Mouse (Mus musculus) intestine, embryonic 16.5 days (tissue): ENCODE measurements at regions not wholly inside any gene's neighbourhood (a gene's known extent, or its start where the extent isn't known, plus 50 kb on each side); places are given as distances from the start of the nearest gene placed in this dataset. TPM values are rescaled to one million over a fixed set of nuclear protein-coding genes. Genes with fewer than 3 reads are reported as not detected.

Experiments
- ATAC-seq: fragments of 200-750 bp; cut with Nextera tagmentation; 2 replicates; pipeline ENCODE4 v1.8.0; 2017; ENCODE audit warnings: moderate TSS enrichment, moderate library complexity
- H3K27ac ChIP-seq: fragments of 300-500 bp; sonication (generic); 2 replicates; pipeline ENCODE4 v1.5.1; 2014; ENCODE audit warnings: mild to moderate bottlenecking, low read length
- H3K27me3 ChIP-seq: fragments of 300-500 bp; sonication (generic); replicated peaks from 2 replicates; pipeline ENCODE4 v1.6.1; 2014; ENCODE audit warnings: low read length, control low read depth, mixed read lengths; ENCODE audit not compliant: control insufficient read depth, insufficient read depth
- H3K36me3 ChIP-seq: fragments of 300-500 bp; sonication (generic); 2 replicates; pipeline ENCODE4 v1.6.1; 2014; ENCODE audit warnings: low read length, control low read depth; ENCODE audit not compliant: control insufficient read depth, insufficient read depth
- H3K4me1 ChIP-seq: fragments of 300-500 bp; sonication (generic); 2 replicates; pipeline ENCODE4 v1.6.1; 2014; ENCODE audit warnings: low read length, control low read depth, mixed read lengths; ENCODE audit not compliant: control insufficient read depth, insufficient read depth
- H3K4me2 ChIP-seq: fragments of 300-500 bp; sonication (generic); 2 replicates; pipeline ENCODE4 v1.6.1; 2014; ENCODE audit warnings: low read depth, low read length, control low read depth
- H3K4me3 ChIP-seq: fragments of 300-500 bp; sonication (generic); 2 replicates; pipeline ENCODE4 v1.5.1; 2014; ENCODE audit warnings: mild to moderate bottlenecking, low read length
- H3K9ac ChIP-seq: fragments of 300-500 bp; sonication (generic); 2 replicates; pipeline ENCODE4 v1.6.1; 2014; ENCODE audit warnings: low read depth, low read length
- H3K9me3 ChIP-seq: fragments of 300-500 bp; sonication (generic); 2 replicates; pipeline ENCODE4 v1.6.1; 2016; ENCODE audit warnings: low read length, control low read depth; ENCODE audit not compliant: control insufficient read depth
- WGBS: fragments of 180-500 bp; shearing (Covaris S2); extraction: QIAGEN DNeasy Blood & Tissue Kit; methylation state at CpG from one replicate; pipeline ENCODE4 v1.1.7; 2014; 5-methylcytosine and 5-hydroxymethylcytosine counted together
- microRNA-seq: library from miRNA; unstranded; fragments of <30 nt; microRNA quantifications from one replicate; pipeline ENCODE4, GENCODE M21; 2016

- Histone ChIP-seq H3K9ac (no peak overlapping the region), H3K27me3 (no peaks in the 10 kb centered on the region), H3K4me1 (no peaks in the 10 kb centered on the region), H3K4me2 (no peak overlapping the region), H3K36me3 (no peaks in the 10 kb centered on the region), H3K9me3 (no peaks in the 10 kb centered on the region), H3K27ac (no peak overlapping the region), H3K4me3 (no peak overlapping the region)
- ATAC-seq = no peak
- 74% methylated on average over 8 of the region's 8 CpGs for WGBS
Measured at GRCm38 (mm10) chr12:113425209-113426070, 63.9 kb upstream of the Adam6b start.

- WGBS = 74% methylated on average over 4 of the region's 4 CpGs
- no peaks in the 10 kb centered on the region for H3K4me1 ChIP-seq
- no peaks in the 10 kb centered on the region for H3K27me3 ChIP-seq
- no peak overlapping the region for H3K27ac ChIP-seq
- H3K36me3 ChIP-seq = no peaks in the 10 kb centered on the region
- no peak for ATAC-seq
- no peak overlapping the region for H3K4me3 ChIP-seq
- H3K9ac ChIP-seq = no peak overlapping the region
- no peaks in the 10 kb centered on the region for H3K9me3 ChIP-seq
- no peak overlapping the region for H3K4me2 ChIP-seq
Measured at GRCm38 (mm10) chr12:113426636-113427035, 62.7 kb upstream of the Adam6b start.

GRCm38 (mm10) chr12:113427339-113427738, 62.0 kb upstream of the Adam6b start:
- H3K4me1 ChIP-seq = no peaks in the 10 kb centered on the region
- no peak overlapping the region for H3K4me3 ChIP-seq
- H3K9ac ChIP-seq = no peak overlapping the region
- H3K4me2 ChIP-seq = no peak overlapping the region
- WGBS = 77% methylated on average over 4 of the region's 4 CpGs
- no peaks in the 10 kb centered on the region for H3K27me3 ChIP-seq
- H3K9me3 ChIP-seq = no peaks in the 10 kb centered on the region
- H3K36me3 ChIP-seq = no peaks in the 10 kb centered on the region
- H3K27ac ChIP-seq = no peak overlapping the region
- no peak for ATAC-seq

GRCm38 (mm10) chr12:113428461-113428860, 60.9 kb upstream of the Adam6b start:
- no peak overlapping the region for H3K9ac ChIP-seq
- no peaks in the 10 kb centered on the region for H3K4me1 ChIP-seq
- H3K27ac ChIP-seq = no peak overlapping the region
- no peaks in the 10 kb centered on the region for H3K27me3 ChIP-seq
- H3K4me3 ChIP-seq = no peak overlapping the region
- H3K9me3 ChIP-seq = no peaks in the 10 kb centered on the region
- ATAC-seq = no peak
- WGBS = 75% methylated on average over 3 of the region's 3 CpGs
- no peaks in the 10 kb centered on the region for H3K36me3 ChIP-seq
- no peak overlapping the region for H3K4me2 ChIP-seq

GRCm38 (mm10) chr12:113428901-113429300, 60.4 kb upstream of the Adam6b start:
- Histone ChIP-seq H3K27ac (no peak overlapping the region), H3K4me1 (no peaks in the 10 kb centered on the region), H3K4me2 (no peak overlapping the region), H3K9me3 (no peaks in the 10 kb centered on the region), H3K27me3 (no peaks in the 10 kb centered on the region), H3K4me3 (no peak overlapping the region), H3K36me3 (no peaks in the 10 kb centered on the region), H3K9ac (no peak overlapping the region)
- ATAC-seq = no peak
- 78% methylated on average over 2 of the region's 2 CpGs for WGBS

- Histone ChIP-seq H3K4me2 (no peak overlapping the region), H3K4me1 (no peaks in the 10 kb centered on the region), H3K36me3 (no peaks in the 10 kb centered on the region), H3K9me3 (no peaks in the 10 kb centered on the region), H3K27me3 (no peaks in the 10 kb centered on the region), H3K4me3 (no peak overlapping the region), H3K27ac (no peak overlapping the region), H3K9ac (no peak overlapping the region)
- WGBS = 78% methylated on average over 6 of the region's 6 CpGs
- no peak for ATAC-seq
Measured at GRCm38 (mm10) chr12:113430340-113430739, 59.0 kb upstream of the Adam6b start.

Small RNA genes in the stretch of these regions (microRNA-seq; reads per million reads assigned to microRNA genes)
- not detected for gene Gm22175
- gene Gm24022 = not detected
- not detected for gene Gm25747
